Mouse (Mus musculus) ES-Bruce4 (cell line): Measurements from ENCODE around the gene Prcd.

ENCODE experiments used
- CTCF ChIP-seq: IDR thresholded peaks from one replicate; pipeline ENCODE4 v1.8.1; 2011; ENCODE audit warnings: low read depth, low read length
- EP300 ChIP-seq: IDR thresholded peaks from 2 replicates; pipeline ENCODE4 v1.6.1; 2011; ENCODE audit warnings: low read depth, low read length; ENCODE audit not compliant: insufficient read depth
- POLR2A ChIP-seq: IDR thresholded peaks from one replicate; pipeline ENCODE4 v1.8.1; 2011; ENCODE audit warnings: low read length; ENCODE audit not compliant: insufficient read depth

- TF ChIP-seq CTCF (no peak), EP300 (no peak), POLR2A (no peak)
Measured at GRCm38 (mm10) chr11:116613234-116613633, 40.1 kb upstream of the Prcd start.
